Mouse (Mus musculus) midbrain, embryonic 14.5 days (tissue): Measurements from ENCODE around the gene Inpp5d. TPM values are rescaled to one million over a fixed set of nuclear protein-coding genes. Genes with fewer than 3 reads are reported as not detected.

Source experiments
- ATAC-seq: fragments of 200-750 bp; cut with Nextera tagmentation; 2 replicates; pipeline ENCODE4 v1.8.0; 2017; ENCODE audit warnings: moderate number of reproducible peaks, moderate library complexity; ENCODE audit not compliant: low FRiP score, low TSS enrichment
- DNase-seq: peaks from one replicate; pipeline ENCODE4 v3.0.0-alpha.2; 2015
- H3K27ac ChIP-seq: fragments of 300-500 bp; sonication (generic); replicated peaks from 2 replicates; pipeline ENCODE4 v1.5.1; 2014; ENCODE audit warnings: mild to moderate bottlenecking, low read depth, low read length, moderate library complexity
- H3K27me3 ChIP-seq: fragments of 300-500 bp; sonication (generic); 2 replicates; pipeline ENCODE4 v1.6.1; 2014; ENCODE audit warnings: low read length, control low read depth, mixed read lengths; ENCODE audit not compliant: control insufficient read depth, insufficient read depth
- H3K36me3 ChIP-seq: fragments of 300-500 bp; sonication (generic); 2 replicates; pipeline ENCODE4 v1.6.1; 2014; ENCODE audit warnings: low read length, control low read depth; ENCODE audit not compliant: control insufficient read depth, insufficient read depth
- H3K4me1 ChIP-seq: fragments of 300-500 bp; sonication (generic); 2 replicates; pipeline ENCODE4 v1.6.1; 2014; ENCODE audit warnings: mild to moderate bottlenecking, antibody characterized with exemption, low read length, control low read depth; ENCODE audit not compliant: control insufficient read depth, insufficient read depth
- H3K4me2 ChIP-seq: fragments of 300-500 bp; sonication (generic); 2 replicates; pipeline ENCODE4 v1.6.1; 2014; ENCODE audit warnings: mild to moderate bottlenecking, low read length, moderate library complexity
- H3K4me3 ChIP-seq: fragments of 300-500 bp; sonication (generic); replicated peaks from 2 replicates; pipeline ENCODE4 v1.5.1; 2014; ENCODE audit warnings: low read depth, low read length
- H3K9ac ChIP-seq: fragments of 300-500 bp; sonication (generic); replicated peaks from 2 replicates; pipeline ENCODE4 v1.6.1; 2014; ENCODE audit warnings: mild to moderate bottlenecking, low read length, moderate library complexity
- H3K9me3 ChIP-seq: fragments of 300-500 bp; sonication (generic); 2 replicates; pipeline ENCODE4 v1.6.1; 2016; ENCODE audit warnings: low read length, control low read depth, mixed read lengths; ENCODE audit not compliant: control insufficient read depth
- WGBS: fragments of 180-500 bp; shearing (Covaris S2); extraction: QIAGEN DNeasy Blood & Tissue Kit; methylation state at CpG from one replicate; pipeline ENCODE4 v1.1.7; 2014; 5-methylcytosine and 5-hydroxymethylcytosine counted together
- polyA plus RNA-seq: library from polyadenylated mRNA; unstranded; fragments of >200 nt; fragmentation: Nextera tagmentation; extraction: Ambion mirVana; gene quantifications from 2 replicates; pipeline ENCODE4 v1.2.1, GENCODE M21; 2014

The Inpp5d gene
- polyA plus RNA-seq, 1 experiment from 2014 or later = 4.6 TPM

- no peak for ATAC-seq
- Histone ChIP-seq H3K27ac (no peak overlapping the region), H3K4me2 (no peak overlapping the region), H3K36me3 (no peaks in the 10 kb centered on the region), H3K9me3 (no peaks in the 10 kb centered on the region), H3K9ac (no peak overlapping the region), H3K4me1 (no peaks in the 10 kb centered on the region), H3K4me3 (no peak overlapping the region), H3K27me3 (no peaks in the 10 kb centered on the region)
- no peak for DNase-seq
- WGBS = 87% methylated on average over 1 of the region's 1 CpGs
Measured at GRCm38 (mm10) chr1:87689661-87690341, 69.7 kb downstream of the Inpp5d start.

DNA sequence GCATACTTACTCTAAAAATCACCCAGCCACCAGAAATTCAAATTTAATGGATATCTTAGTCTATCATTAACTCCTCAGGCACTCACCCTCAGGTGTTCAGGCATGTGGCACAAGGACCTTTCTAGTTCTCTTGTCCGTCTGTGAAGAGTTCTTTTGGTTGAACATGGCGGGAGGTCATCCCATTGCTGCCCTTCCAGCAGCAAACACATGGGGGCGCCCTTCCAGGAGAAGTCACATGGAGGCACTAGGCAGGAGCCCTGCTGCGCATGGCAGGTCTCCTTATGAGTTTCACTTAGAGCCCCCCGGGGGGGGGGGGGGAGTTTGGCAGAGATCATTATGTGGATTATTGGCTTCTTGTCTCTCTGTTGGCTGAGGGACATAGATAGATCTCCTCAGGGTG lies 76.2 kb downstream of the Inpp5d start:
- Histone ChIP-seq H3K4me3 (no peak overlapping the region), H3K36me3 (no peaks in the 10 kb centered on the region), H3K9ac (no peak overlapping the region), H3K4me2 (no peak overlapping the region), H3K27me3 (no peaks in the 10 kb centered on the region), H3K9me3 (no peaks in the 10 kb centered on the region), H3K4me1 (no peaks in the 10 kb centered on the region), H3K27ac (no peak overlapping the region)
- DNase-seq (no peak), ATAC-seq (no peak)
- 69% methylated on average over 5 of the region's 5 CpGs for WGBS

- 89% methylated on average over 6 of the region's 6 CpGs for whole genome bisulfite sequencing
Measured at GRCm38 (mm10) chr1:87698010-87698409, 77.9 kb downstream of the Inpp5d start.

GRCm38 (mm10) chr1:87699890-87700448 lies 79.9 kb downstream of the Inpp5d start:
- ATAC-seq = no peak
- H3K36me3 ChIP-seq = no peaks in the 10 kb centered on the region
- H3K27ac ChIP-seq = no peak overlapping the region
- no peak for DNase-seq
- H3K9me3 ChIP-seq = no peaks in the 10 kb centered on the region
- no peak overlapping the region for H3K4me2 ChIP-seq
- no peaks in the 10 kb centered on the region for H3K27me3 ChIP-seq
- no peaks in the 10 kb centered on the region for H3K4me1 ChIP-seq
- no peak overlapping the region for H3K4me3 ChIP-seq
- H3K9ac ChIP-seq = no peak overlapping the region
- WGBS = 80% methylated on average over 5 of the region's 5 CpGs

More at GRCm38 (mm10) chr1:87698010-87698409, 77.9 kb downstream of the Inpp5d start:
- ATAC-seq = no peak
- Histone ChIP-seq H3K4me1 (no peaks in the 10 kb centered on the region), H3K27ac (no peak overlapping the region), H3K27me3 (no peaks in the 10 kb centered on the region), H3K4me3 (no peak overlapping the region), H3K9ac (no peak overlapping the region), H3K9me3 (no peaks in the 10 kb centered on the region), H3K36me3 (no peaks in the 10 kb centered on the region), H3K4me2 (no peak overlapping the region)
- DNase-seq = no peak

GRCm38 (mm10) chr1:87704230-87704629 lies 84.1 kb downstream of the Inpp5d start:
- Histone ChIP-seq H3K4me3 (no peak overlapping the region), H3K4me2 (no peak overlapping the region), H3K9me3 (no peaks in the 10 kb centered on the region), H3K27me3 (no peaks in the 10 kb centered on the region), H3K4me1 (no peaks in the 10 kb centered on the region), H3K9ac (no peak overlapping the region), H3K36me3 (no peaks in the 10 kb centered on the region), H3K27ac (no peak overlapping the region)
- DNase-seq (no peak), ATAC-seq (no peak)
- WGBS = 89% methylated on average over 2 of the region's 2 CpGs

DNA sequence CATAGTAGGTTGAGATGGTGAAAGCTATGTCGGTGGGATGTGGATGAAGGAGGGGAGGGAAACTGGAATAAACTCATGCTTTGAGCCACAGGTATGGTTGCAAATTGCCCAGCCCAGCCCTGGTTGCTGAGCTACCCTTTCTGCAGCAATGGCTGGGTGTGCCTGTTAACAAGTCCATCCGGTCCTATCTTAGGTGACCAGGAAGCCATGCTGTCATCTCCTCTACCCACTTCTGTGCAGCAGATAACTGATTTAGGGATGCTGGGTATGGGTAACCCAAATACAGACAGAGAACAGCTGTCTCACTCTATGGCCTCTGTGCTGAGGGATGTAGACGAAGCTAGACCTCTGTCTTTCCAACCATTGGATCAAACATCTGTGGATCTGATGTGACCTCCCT lies 86.2 kb downstream of the Inpp5d start:
- Histone ChIP-seq H3K9me3 (no peaks in the 10 kb centered on the region), H3K4me3 (no peak overlapping the region), H3K4me2 (no peak overlapping the region), H3K27ac (no peak overlapping the region), H3K36me3 (no peaks in the 10 kb centered on the region), H3K27me3 (no peaks in the 10 kb centered on the region), H3K4me1 (peaks cover 5% of the 10 kb centered on the region; the same call in 1 of the 2 replicates), H3K9ac (no peak overlapping the region)
- no peak for DNase-seq
- WGBS = 96% methylated on average over 3 of the region's 3 CpGs
- no peak for ATAC-seq

DNA sequence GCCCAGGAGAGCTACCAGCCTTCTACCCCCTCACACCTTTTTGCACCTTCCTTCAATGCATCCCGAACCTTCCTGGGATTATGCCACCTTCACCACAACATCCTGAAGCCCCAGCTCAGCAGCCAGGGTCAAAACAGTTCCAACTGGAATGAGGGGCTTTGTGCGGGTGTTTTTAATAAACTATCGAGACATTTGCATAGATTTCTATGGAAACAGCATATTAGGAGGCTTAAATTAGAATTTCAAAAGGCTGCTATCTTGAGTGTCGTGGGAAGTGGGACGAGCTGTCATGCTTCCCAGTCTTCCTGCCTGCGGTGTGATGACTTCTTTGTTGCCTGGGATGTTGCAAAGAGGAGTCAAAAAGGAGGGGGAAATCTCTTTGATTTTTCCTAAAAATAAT lies 88.9 kb downstream of the Inpp5d start:
- Histone ChIP-seq H3K4me2 (no peak overlapping the region), H3K9me3 (no peaks in the 10 kb centered on the region), H3K27ac (peak overlapping the region; percentile 61), H3K4me3 (no peak overlapping the region), H3K27me3 (no peaks in the 10 kb centered on the region), H3K4me1 (peaks cover 5% of the 10 kb centered on the region; the same call in 1 of the 2 replicates), H3K36me3 (no peaks in the 10 kb centered on the region), H3K9ac (no peak overlapping the region)
- WGBS = 27% methylated on average over 6 of the region's 6 CpGs
- DNase-seq (peak; percentile 49), ATAC-seq (no peak)

DNA sequence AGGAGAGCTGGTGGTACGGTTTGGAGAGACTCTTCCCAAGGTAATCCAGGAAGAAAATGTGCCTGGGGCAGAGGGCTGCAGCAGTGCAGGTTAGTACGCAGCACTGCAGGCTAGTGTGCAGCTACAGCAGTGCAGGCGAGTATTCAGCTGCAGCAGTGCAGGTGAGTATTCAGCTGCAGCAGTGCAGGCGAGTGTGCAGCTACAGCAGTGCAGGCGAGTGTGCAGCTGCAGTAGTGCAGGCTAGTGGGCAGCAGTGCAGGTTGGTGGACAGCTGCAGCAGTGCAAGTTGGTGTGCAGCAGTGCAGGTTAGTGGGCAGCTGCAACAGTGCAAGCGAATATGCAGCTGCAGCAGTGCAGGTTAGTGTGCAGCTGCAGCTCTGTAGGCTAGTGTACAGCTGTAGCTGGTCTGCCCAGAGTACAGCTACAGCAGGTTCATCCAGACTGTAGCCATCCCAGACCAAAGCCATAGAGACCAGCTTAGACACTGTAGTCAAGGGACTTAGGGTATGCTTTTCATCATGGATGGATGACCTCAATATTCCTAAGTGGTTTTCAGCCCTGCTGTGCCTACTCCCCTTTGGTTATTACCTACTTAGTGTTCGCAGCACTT lies 89.7 kb downstream of the Inpp5d start:
- no peaks in the 10 kb centered on the region for H3K36me3 ChIP-seq
- no peak overlapping the region for H3K4me3 ChIP-seq
- no peaks in the 10 kb centered on the region for H3K9me3 ChIP-seq
- H3K9ac ChIP-seq = no peak overlapping the region
- H3K4me2 ChIP-seq = no peak overlapping the region
- H3K27ac ChIP-seq = peak overlapping the region; percentile 61
- no peaks in the 10 kb centered on the region for H3K27me3 ChIP-seq
- peak; percentile 21 for DNase-seq
- peaks cover 5% of the 10 kb centered on the region; the same call in 1 of the 2 replicates for H3K4me1 ChIP-seq
- ATAC-seq = no peak
- 76% methylated on average over 7 of the region's 7 CpGs for WGBS
